Mouse (Mus musculus) heart, embryonic 16.5 days (tissue): ENCODE measurements around the gene Gstp2. TPM values are rescaled to one million over a fixed set of nuclear protein-coding genes. Genes with fewer than 3 reads are reported as not detected.
"Not testable (repeated sequence)": the region's sequence is repeated elsewhere in the genome, so short reads cannot be mapped to it uniquely, and the experiment has no call there.

Experiments used
- ATAC-seq: fragments of 200-750 bp; cut with Nextera tagmentation; replicated peaks from 2 replicates; pipeline ENCODE4 v1.8.0; 2017; ENCODE audit warnings: moderate number of reproducible peaks; ENCODE audit not compliant: insufficient read depth, low FRiP score; ENCODE audit errors: extremely low read depth
- H3K27ac ChIP-seq: fragments of 300-500 bp; sonication (generic); 2 replicates; pipeline ENCODE4 v1.5.1; 2014; ENCODE audit warnings: mild to moderate bottlenecking, low read length, control low read depth, moderate library complexity
- H3K27me3 ChIP-seq: fragments of 300-500 bp; sonication (generic); 2 replicates; pipeline ENCODE4 v1.6.1; 2014; ENCODE audit warnings: low read length, mixed read lengths; ENCODE audit not compliant: control insufficient read depth, insufficient read depth
- H3K36me3 ChIP-seq: fragments of 300-500 bp; sonication (generic); 2 replicates; pipeline ENCODE4 v1.6.1; 2014; ENCODE audit not compliant: control insufficient read depth, insufficient read depth
- H3K4me1 ChIP-seq: fragments of 300-500 bp; sonication (generic); 2 replicates; pipeline ENCODE4 v1.6.1; 2014; ENCODE audit warnings: low read length, mixed read lengths; ENCODE audit not compliant: control insufficient read depth, insufficient read depth
- H3K4me2 ChIP-seq: fragments of 300-500 bp; sonication (generic); 2 replicates; pipeline ENCODE4 v1.6.1; 2014; ENCODE audit warnings: low read depth, mild to moderate bottlenecking, control low read depth, low read length
- H3K4me3 ChIP-seq: fragments of 300-500 bp; sonication (generic); 2 replicates; pipeline ENCODE4 v1.5.1; 2014; ENCODE audit warnings: mild to moderate bottlenecking, control low read depth, low read length
- H3K9ac ChIP-seq: fragments of 300-500 bp; sonication (generic); 2 replicates; pipeline ENCODE4 v1.6.1; 2014; ENCODE audit warnings: low read length, control low read depth
- H3K9me3 ChIP-seq: fragments of 300-500 bp; sonication (generic); replicated peaks from 2 replicates; pipeline ENCODE4 v1.6.1; 2016; ENCODE audit warnings: low read length; ENCODE audit not compliant: control insufficient read depth
- WGBS: fragments of 180-500 bp; shearing (Covaris S2); extraction: QIAGEN DNeasy Blood & Tissue Kit; methylation state at CpG from one replicate; pipeline ENCODE4 v1.1.7; 2014; 5-methylcytosine and 5-hydroxymethylcytosine counted together
- polyA plus RNA-seq: library from polyadenylated mRNA; unstranded; fragments of >200 nt; fragmentation: Nextera tagmentation; extraction: Ambion mirVana; gene quantifications from 2 replicates; pipeline ENCODE4 v1.2.1, GENCODE M21; 2015

Gstp2 gene
- polyA plus RNA-seq, 1 experiment from 2014 or later = 8.0 TPM

DNA sequence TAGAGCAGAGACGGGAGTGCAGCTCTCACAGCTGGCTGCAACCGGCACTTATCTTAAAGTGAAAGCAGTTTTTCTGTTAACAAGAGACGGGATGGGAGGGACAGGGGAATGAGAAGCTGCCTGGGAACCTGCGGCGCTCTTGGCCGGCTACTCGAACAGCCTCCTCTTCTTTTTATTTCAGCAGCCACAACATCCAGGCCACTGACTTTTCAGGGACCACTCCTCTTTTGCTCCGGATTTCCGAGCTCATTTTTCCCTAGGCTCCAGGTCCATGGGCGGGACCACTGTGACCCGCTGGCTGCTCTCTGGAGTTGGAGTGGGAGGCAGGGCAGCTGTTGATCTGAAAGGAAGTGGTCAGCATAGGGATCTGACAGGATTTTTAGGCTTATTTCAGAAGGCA lies 18.7 kb upstream of the Gstp2 start:
- ATAC-seq = not testable (repeated sequence)
- WGBS = no CpG with 5 or more reads among the region's 11 CpGs

DNA sequence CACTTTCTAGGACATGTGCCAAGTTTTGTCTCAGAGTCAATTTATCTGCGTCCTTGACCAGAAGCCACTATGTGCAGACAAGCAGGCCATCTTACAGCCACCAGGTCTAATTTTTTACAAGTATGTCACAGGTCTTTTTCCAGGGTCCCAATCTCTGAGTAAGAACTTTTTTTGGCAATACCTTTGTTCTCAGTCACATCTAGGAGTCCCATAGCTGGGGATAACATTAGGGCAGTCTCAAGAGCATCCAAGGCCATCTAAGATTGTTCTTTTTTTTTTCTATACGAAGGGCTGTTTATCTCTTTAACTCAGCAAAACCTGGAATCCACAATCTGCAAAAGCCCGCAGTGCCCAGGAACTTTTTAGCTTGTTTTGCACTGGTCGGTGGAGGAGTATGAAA lies 17.5 kb upstream of the Gstp2 start:
- H3K9me3 ChIP-seq, H3K27me3 ChIP-seq, ATAC-seq, H3K4me3 ChIP-seq, H3K36me3 ChIP-seq, H3K27ac ChIP-seq, H3K9ac ChIP-seq, H3K4me2 ChIP-seq, H3K4me1 ChIP-seq: not testable (repeated sequence)
- 56% methylated on average over 2 of the region's 4 CpGs for WGBS

More for the DNA sequence above, 18.7 kb upstream of the Gstp2 start:
- H3K4me3 ChIP-seq, H3K9me3 ChIP-seq, H3K27ac ChIP-seq, H3K4me1 ChIP-seq, H3K36me3 ChIP-seq, H3K9ac ChIP-seq, H3K27me3 ChIP-seq: not testable (repeated sequence)
- peak overlapping the region; percentile 38; the same call in 1 of the 2 replicates for H3K4me2 ChIP-seq

- 76% methylated on average over 5 of the region's 6 CpGs for WGBS
- H3K27ac ChIP-seq = no peak overlapping the region
Measured at GRCm38 (mm10) chr19:4060899-4061465, 15.2 kb upstream of the Gstp2 start.

GRCm38 (mm10) chr19:4060044-4060898 lies 14.4 kb upstream of the Gstp2 start:
- ATAC-seq, H3K4me3 ChIP-seq, H3K27me3 ChIP-seq, H3K9ac ChIP-seq, H3K36me3 ChIP-seq, H3K4me2 ChIP-seq, H3K27ac ChIP-seq, H3K9me3 ChIP-seq: not testable (repeated sequence)
- peaks cover 15% of the 10 kb centered on the region for H3K4me1 ChIP-seq
- WGBS = 89% methylated on average over 8 of the region's 8 CpGs

More at GRCm38 (mm10) chr19:4060899-4061465, 15.2 kb upstream of the Gstp2 start:
- peaks cover 11% of the 10 kb centered on the region for H3K4me1 ChIP-seq
- ATAC-seq = no peak
- no peak overlapping the region for H3K4me3 ChIP-seq
- no peak overlapping the region for H3K9ac ChIP-seq
- no peaks in the 10 kb centered on the region for H3K27me3 ChIP-seq
- no peaks in the 10 kb centered on the region for H3K9me3 ChIP-seq
- H3K36me3 ChIP-seq = no peaks in the 10 kb centered on the region
- H3K4me2 ChIP-seq = no peak overlapping the region

DNA sequence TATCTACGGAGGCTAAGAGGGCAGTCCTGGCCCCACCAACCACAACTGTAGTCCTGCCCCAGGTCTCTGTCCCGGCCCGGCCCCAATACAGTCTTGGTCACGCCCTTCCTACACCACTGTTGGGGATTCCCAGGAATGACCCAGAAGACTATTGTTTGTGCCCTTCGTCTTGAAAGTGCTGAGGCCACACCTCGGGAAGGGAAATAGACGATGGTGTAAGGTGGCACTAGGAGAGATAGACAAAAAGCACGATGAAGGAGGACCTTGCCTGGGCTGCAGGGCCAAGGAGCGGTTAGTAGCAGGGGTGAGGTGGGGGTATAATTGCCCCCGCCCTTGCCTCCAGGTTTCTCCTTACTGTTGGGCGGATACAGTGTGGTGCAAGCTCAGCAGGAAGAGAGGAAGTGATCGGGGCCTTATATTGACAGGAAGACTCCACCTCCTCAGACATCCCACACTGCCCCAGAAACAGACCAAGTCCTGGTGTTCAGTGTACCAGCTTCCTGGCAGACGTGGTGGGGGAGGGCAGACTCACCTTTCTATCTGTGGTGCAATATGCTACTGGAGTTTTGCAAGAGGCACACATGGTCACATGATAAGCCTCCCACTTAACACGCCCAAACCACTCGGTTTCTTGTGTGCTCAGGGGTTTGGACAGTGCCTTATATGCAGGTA lies 13.4 kb upstream of the Gstp2 start, which contains the start of gene Gstp3:
Gene Gstp3 (minus strand): TSS at position 501 of the 672 bp plus-strand sequence.
- Histone ChIP-seq H3K4me1 (peaks cover 15% of the 10 kb centered on the region), H3K9ac (no peak within 1 kb of the TSS), H3K36me3 (no peaks in the 10 kb centered on the region), H3K9me3 (no peaks in the 10 kb centered on the region), H3K4me2 (no peak within 1 kb of the TSS), H3K27ac (no peak within 1 kb of the TSS), H3K4me3 (no peak within 1 kb of the TSS), H3K27me3 (no peaks in the 10 kb centered on the region)
- WGBS = 69% methylated on average over 15 of the region's 15 CpGs
- ATAC-seq = peak; percentile 31; the same call in 1 of the 2 replicates

GRCm38 (mm10) chr19:4058581-4058980 lies 12.8 kb upstream of the Gstp2 start:
- Histone ChIP-seq H3K9me3 (no peaks in the 10 kb centered on the region), H3K4me3 (no peak overlapping the region), H3K4me1 (peaks cover 15% of the 10 kb centered on the region), H3K4me2 (no peak overlapping the region), H3K27me3 (no peaks in the 10 kb centered on the region), H3K9ac (no peak overlapping the region), H3K36me3 (no peaks in the 10 kb centered on the region), H3K27ac (no peak overlapping the region)
- no peak for ATAC-seq
- WGBS = 88% methylated on average over 5 of the region's 5 CpGs

DNA sequence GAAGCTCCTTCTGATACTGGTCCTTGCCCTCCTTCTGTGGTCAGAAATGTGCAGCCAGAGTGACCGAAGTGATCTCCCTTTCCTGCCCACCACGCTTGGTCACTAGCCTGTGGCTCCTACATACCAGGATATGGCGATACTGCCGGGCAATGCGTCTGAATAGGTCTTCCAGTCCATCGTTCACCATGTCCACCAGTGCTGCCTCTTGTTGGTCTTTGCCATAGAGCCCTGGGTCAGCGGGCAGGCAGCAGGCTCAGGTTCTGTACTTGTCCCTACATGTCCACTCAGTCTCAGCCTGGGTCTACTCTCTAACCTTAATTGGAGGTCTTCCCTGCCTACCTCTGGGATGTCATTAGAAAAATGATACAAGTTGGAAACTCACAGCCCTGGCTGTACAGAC lies 12.1 kb upstream of the Gstp2 start:
- H3K27ac ChIP-seq = no peak overlapping the region
- no peaks in the 10 kb centered on the region for H3K9me3 ChIP-seq
- no peak overlapping the region for H3K4me3 ChIP-seq
- no peaks in the 10 kb centered on the region for H3K36me3 ChIP-seq
- 95% methylated on average over 7 of the region's 7 CpGs for WGBS
- no peak for ATAC-seq
- H3K4me1 ChIP-seq = peaks cover 15% of the 10 kb centered on the region
- no peak overlapping the region for H3K9ac ChIP-seq
- no peaks in the 10 kb centered on the region for H3K27me3 ChIP-seq
- H3K4me2 ChIP-seq = no peak overlapping the region

DNA sequence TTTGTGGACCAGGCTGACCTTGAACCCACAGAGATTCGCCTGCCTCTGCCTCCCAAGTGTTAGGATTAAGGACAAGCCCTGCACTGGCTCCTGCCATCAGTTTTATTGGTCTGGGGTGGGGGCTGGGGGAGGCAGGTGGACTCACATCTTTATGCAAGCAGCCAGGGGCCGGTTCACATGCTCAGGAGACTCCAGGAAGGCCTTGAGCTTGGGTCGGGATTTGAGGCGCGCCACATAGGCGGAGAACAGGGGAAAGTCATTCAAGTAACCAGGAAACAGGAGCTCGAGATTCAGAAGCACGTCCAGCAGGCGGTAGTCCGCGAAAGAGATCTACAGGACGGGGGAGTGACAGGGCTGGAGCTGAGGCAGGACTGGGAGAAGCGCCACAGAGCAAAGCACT lies 11.6 kb upstream of the Gstp2 start:
- Histone ChIP-seq H3K27ac (no peak overlapping the region), H3K9me3 (no peaks in the 10 kb centered on the region), H3K4me1 (peaks cover 15% of the 10 kb centered on the region), H3K4me2 (no peak overlapping the region), H3K36me3 (no peaks in the 10 kb centered on the region), H3K9ac (no peak overlapping the region), H3K27me3 (no peaks in the 10 kb centered on the region), H3K4me3 (no peak overlapping the region)
- 79% methylated on average over 13 of the region's 13 CpGs for WGBS
- no peak for ATAC-seq

DNA sequence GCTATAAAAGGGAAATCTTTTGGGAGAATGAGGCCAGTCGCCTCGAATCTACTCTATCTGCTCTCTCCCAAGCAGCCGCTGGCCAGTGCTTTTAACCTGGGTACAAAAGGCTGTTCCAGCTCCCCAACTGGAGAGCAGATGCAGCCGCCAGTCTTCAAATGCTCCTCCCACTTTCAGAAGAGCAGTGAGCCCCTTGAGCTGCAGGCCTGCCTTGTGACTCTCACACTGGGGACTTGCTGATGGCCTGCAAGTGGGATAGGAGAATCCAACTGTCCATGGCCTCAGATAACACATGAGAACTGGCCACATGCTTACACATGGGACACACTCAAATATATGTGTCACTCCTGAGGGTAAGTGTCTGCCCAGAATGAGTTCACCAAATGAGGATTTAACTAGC lies 10.9 kb upstream of the Gstp2 start:
- no peak overlapping the region for H3K4me2 ChIP-seq
- no peak overlapping the region for H3K4me3 ChIP-seq
- no peak overlapping the region for H3K27ac ChIP-seq
- H3K9me3 ChIP-seq = no peaks in the 10 kb centered on the region
- WGBS = 42% methylated on average over 4 of the region's 4 CpGs
- ATAC-seq = no peak
- H3K9ac ChIP-seq = 0 out of 2 replicates have a peak overlapping the region, but pooled peaks have one; percentile 6
- H3K4me1 ChIP-seq = peaks cover 15% of the 10 kb centered on the region
- no peaks in the 10 kb centered on the region for H3K36me3 ChIP-seq
- H3K27me3 ChIP-seq = no peaks in the 10 kb centered on the region
